8 mouse cellular contexts compared by ENCODE assay signal in the genomic region with DNA sequence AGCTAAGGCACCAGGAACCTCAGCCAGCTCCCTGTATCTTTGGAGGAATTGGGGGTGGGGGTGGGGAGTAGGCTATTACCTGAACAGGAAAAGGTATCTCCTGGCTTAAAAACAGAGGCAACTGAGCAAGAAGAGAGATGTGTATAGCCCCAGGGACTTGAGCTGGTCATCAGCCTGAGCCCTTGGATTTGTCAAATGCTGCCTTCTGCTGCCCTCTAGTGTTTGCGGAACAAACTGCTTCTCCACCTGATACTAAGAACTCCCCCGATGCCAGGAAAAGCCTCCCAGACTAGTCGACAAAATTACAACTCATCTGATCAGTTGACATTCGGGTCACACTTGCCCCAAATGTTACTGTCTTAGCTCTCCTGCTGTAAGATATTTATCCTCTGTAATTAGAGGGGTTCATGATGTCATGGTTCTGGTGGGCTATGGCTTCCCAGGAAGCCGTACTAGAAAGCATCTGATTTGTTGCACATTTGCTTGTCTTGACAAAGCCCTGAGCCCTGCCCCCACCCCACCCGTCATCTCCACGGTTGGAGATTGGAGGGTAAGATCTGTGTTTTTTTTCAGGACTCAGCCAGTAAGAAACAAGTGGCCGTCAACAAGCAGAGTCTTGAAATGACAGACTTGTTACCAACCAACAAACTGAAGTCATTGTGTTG. TPM values are rescaled to one million over a fixed set of nuclear protein-coding genes. Genes with fewer than 3 reads are reported as not detected.
DNase-seq lines count a peak whose midpoint lies in the region; ATAC-seq and TF ChIP-seq lines count a peak whose summit lies in the region.

No protein-coding gene starts in this region.

- ATAC-seq in CD4-positive, CD25-positive, alpha-beta regulatory T cell, adult 4 months, result peak; percentile 74
- no peak for ATAC-seq in heart, embryonic 13.5 days (ENCODE audit: extremely low read depth, insufficient number of reproducible peaks, low FRiP score, low TSS enrichment)
- ATAC-seq in kidney, postnatal 0 days (replicated peaks; ENCODE audit: low FRiP score, low read depth), result peak; percentile 57
- peak; percentile 45; the same call in 1 of the 2 replicates for ATAC-seq in liver, embryonic 11.5 days (replicated peaks; ENCODE audit: low FRiP score)
- peak; percentile 52; the same call in 1 of the 2 replicates for ATAC-seq in neural tube, embryonic 11.5 days (ENCODE audit: insufficient read depth, low FRiP score, low TSS enrichment)
- peak; percentile 59; the same call in 1 of the 2 replicates for ATAC-seq in stomach, embryonic 16.5 days (ENCODE audit: insufficient read depth, low FRiP score)

- H3K36me3 ChIP-seq in heart, embryonic 13.5 days, result peaks cover 15% of the 10 kb centered on the region
- H3K36me3 ChIP-seq in kidney, postnatal 0 days (ENCODE audit: insufficient read depth, low read length), result 0 out of 2 replicates have a peak, but pooled peaks cover 4% of the 10 kb centered on the region
- peaks cover 11% of the 10 kb centered on the region; the same call in 1 of the 2 replicates for H3K36me3 ChIP-seq in liver, embryonic 11.5 days (ENCODE audit: control insufficient read depth, insufficient read depth, low read length)
- H3K36me3 ChIP-seq in neural tube, embryonic 11.5 days (ENCODE audit: control insufficient read depth, insufficient read depth, low read length), result no peaks in the 10 kb centered on the region
- H3K36me3 ChIP-seq in stomach, embryonic 16.5 days (ENCODE audit: control insufficient read depth, insufficient read depth, low read length), result no peaks in the 10 kb centered on the region; the same call in none of the 2 replicates

- no peak overlapping the region for H3K27ac ChIP-seq in heart, embryonic 13.5 days (replicated peaks)
- H3K27ac ChIP-seq in kidney, postnatal 0 days, result no peak overlapping the region
- no peak overlapping the region for H3K27ac ChIP-seq in liver, embryonic 11.5 days (ENCODE audit: low read depth, low read length)
- H3K27ac ChIP-seq in neural tube, embryonic 11.5 days (ENCODE audit: low read depth, low read length), result no peak overlapping the region
- no peak overlapping the region for H3K27ac ChIP-seq in stomach, embryonic 16.5 days (ENCODE audit: low read length)

- peaks cover 24% of the 10 kb centered on the region for H3K4me1 ChIP-seq in heart, embryonic 13.5 days
- H3K4me1 ChIP-seq in kidney, postnatal 0 days (replicated peaks; ENCODE audit: insufficient read depth, low read length), result no peaks in the 10 kb centered on the region
- peaks cover 3% of the 10 kb centered on the region; the same call in 1 of the 2 replicates for H3K4me1 ChIP-seq in liver, embryonic 11.5 days (replicated peaks; ENCODE audit: control insufficient read depth, insufficient read depth, low read length)
- H3K4me1 ChIP-seq in neural tube, embryonic 11.5 days (ENCODE audit: control insufficient read depth, insufficient read depth, low read length), result no peaks in the 10 kb centered on the region; the same call in 1 of the 2 replicates
- H3K4me1 ChIP-seq in stomach, embryonic 16.5 days (ENCODE audit: control insufficient read depth, insufficient read depth, low read length), result no peaks in the 10 kb centered on the region

- TF ChIP-seq POLR2A in brain, embryonic 14.5 days (IDR thresholded peaks at IDR 0.05; ENCODE audit: borderline replicate concordance, extremely low read depth, insufficient read depth, insufficient read length, poor library complexity, severe bottlenecking), result no peak

- no peaks in the 10 kb centered on the region for H3K9me3 ChIP-seq in heart, embryonic 13.5 days
- no peaks in the 10 kb centered on the region for H3K9me3 ChIP-seq in kidney, postnatal 0 days (replicated peaks; ENCODE audit: low read length)
- H3K9me3 ChIP-seq in liver, embryonic 11.5 days (ENCODE audit: control insufficient read depth, low read length), result no peaks in the 10 kb centered on the region
- no peaks in the 10 kb centered on the region for H3K9me3 ChIP-seq in neural tube, embryonic 11.5 days (ENCODE audit: control insufficient read depth, low read length)
- no peaks in the 10 kb centered on the region for H3K9me3 ChIP-seq in stomach, embryonic 16.5 days (replicated peaks; ENCODE audit: control insufficient read depth, low read length)

- H3K4me3 ChIP-seq in heart, embryonic 13.5 days, result no peak overlapping the region
- no peak overlapping the region for H3K4me3 ChIP-seq in kidney, postnatal 0 days (replicated peaks; ENCODE audit: low read depth, low read length)
- H3K4me3 ChIP-seq in liver, embryonic 11.5 days (ENCODE audit: low read depth, low read length), result no peak overlapping the region
- H3K4me3 ChIP-seq in neural tube, embryonic 11.5 days (ENCODE audit: low read depth, low read length), result no peak overlapping the region
- no peak overlapping the region for H3K4me3 ChIP-seq in stomach, embryonic 16.5 days (replicated peaks; ENCODE audit: low read length)

- no peaks in the 10 kb centered on the region for H3K27me3 ChIP-seq in heart, embryonic 13.5 days (replicated peaks)
- no peaks in the 10 kb centered on the region for H3K27me3 ChIP-seq in kidney, postnatal 0 days (ENCODE audit: insufficient read depth, low read length)
- no peaks in the 10 kb centered on the region for H3K27me3 ChIP-seq in liver, embryonic 11.5 days (replicated peaks; ENCODE audit: control insufficient read depth, insufficient read depth, low read length)
- H3K27me3 ChIP-seq in neural tube, embryonic 11.5 days (ENCODE audit: control insufficient read depth, insufficient read depth, low read length), result no peaks in the 10 kb centered on the region
- no peaks in the 10 kb centered on the region for H3K27me3 ChIP-seq in stomach, embryonic 16.5 days (ENCODE audit: control insufficient read depth, insufficient read depth, low read length)

- peak; percentile 92 for DNase-seq in brain, embryonic 14.5 days (ENCODE audit: low read depth)
- peak; percentile 69 for DNase-seq in fibroblast of lung, adult 2 months (ENCODE audit: low read depth)
- DNase-seq in kidney, postnatal 0 days (ENCODE audit: low spot score), result peak; percentile 90
- peak; percentile 60 for DNase-seq in liver, embryonic 11.5 days (ENCODE audit: low spot score)
- DNase-seq in neural tube, embryonic 11.5 days (ENCODE audit: low spot score), result peak; percentile 79

- H3K9ac ChIP-seq in heart, embryonic 13.5 days, result peak overlapping the region; percentile 24; the same call in 1 of the 2 replicates
- no peak overlapping the region for H3K9ac ChIP-seq in kidney, postnatal 0 days (ENCODE audit: low read depth, low read length)
- no peak overlapping the region for H3K9ac ChIP-seq in liver, embryonic 11.5 days (ENCODE audit: low read depth, low read length)
- H3K9ac ChIP-seq in neural tube, embryonic 11.5 days (ENCODE audit: low read length), result no peak overlapping the region
- H3K9ac ChIP-seq in stomach, embryonic 16.5 days (ENCODE audit: low read length), result no peak overlapping the region

- 15% methylated on average over 8 of the region's 8 CpGs for WGBS in heart, embryonic 13.5 days
- WGBS in kidney, postnatal 0 days, result 14% methylated on average over 8 of the region's 8 CpGs
- 20% methylated on average over 8 of the region's 8 CpGs for WGBS in liver, embryonic 11.5 days
- WGBS in neural tube, embryonic 11.5 days, result 17% methylated on average over 8 of the region's 8 CpGs
- 11% methylated on average over 8 of the region's 8 CpGs for WGBS in stomach, embryonic 16.5 days

- peak; percentile 93 for TF ChIP-seq CTCF in brain, embryonic 14.5 days (IDR thresholded peaks at IDR 0.05; ENCODE audit: borderline replicate concordance, extremely low read depth, insufficient read depth, insufficient read length)
- peak; percentile 98 for TF ChIP-seq CTCF in kidney, postnatal 0 days (IDR thresholded peaks at IDR 0.05; ENCODE audit: low read depth)

- H3K4me2 ChIP-seq in heart, embryonic 13.5 days, result peak overlapping the region; percentile 38
- no peak overlapping the region for H3K4me2 ChIP-seq in kidney, postnatal 0 days (ENCODE audit: low read length)
- H3K4me2 ChIP-seq in liver, embryonic 11.5 days, result no peak overlapping the region
- H3K4me2 ChIP-seq in neural tube, embryonic 11.5 days (ENCODE audit: low read depth), result no peak overlapping the region
- H3K4me2 ChIP-seq in stomach, embryonic 16.5 days (ENCODE audit: low read depth, low read length), result 0 out of 2 replicates have a peak overlapping the region, but pooled peaks have one; percentile 31

RNA-seq across cellular contexts. Expression of a gene that starts 19.7 kb away (rescaled TPM):
- 10 to 100 TPM; 75.2 to 89.6 TPM for polyA plus RNA-seq in CD4-positive, CD25-positive, alpha-beta regulatory T cell, adult 4 months (2017; shearing (Covaris generic))
- polyA plus RNA-seq in brain, embryonic 14.5 days (2012; rRNA removed), result 19.2 and 20.4 TPM in 2 replicates
- 42.3 and 47.6 TPM in 2 replicates for polyA plus RNA-seq in heart, embryonic 13.5 days (2015; fragmentation: Nextera tagmentation; extraction: Ambion mirVana)
- 75.2 and 77.9 TPM in 2 replicates for polyA plus RNA-seq in kidney, postnatal 0 days (2015; fragmentation: Nextera tagmentation; extraction: Ambion mirVana)
- 104 and 105 TPM in 2 replicates for polyA plus RNA-seq in liver, embryonic 11.5 days (2014; fragmentation: Nextera tagmentation; extraction: Ambion mirVana)
- polyA plus RNA-seq in neural tube, embryonic 11.5 days (2014; fragmentation: Nextera tagmentation; extraction: Ambion mirVana), result 75.5 and 80.6 TPM in 2 replicates
- polyA plus RNA-seq in stomach, embryonic 16.5 days (2015; fragmentation: Nextera tagmentation; extraction: Ambion mirVana), result 65.0 and 76.1 TPM in 2 replicates

RNA-seq across cellular contexts. Expression of a gene that starts 58.9 kb away (rescaled TPM):
- polyA plus RNA-seq in CD4-positive, CD25-positive, alpha-beta regulatory T cell, adult 4 months (2017; shearing (Covaris generic)), result under 1 TPM in 1 of 2 experiments, not detected in 1; 0.11 TPM
- polyA plus RNA-seq in brain, embryonic 14.5 days (2012; rRNA removed), result 4.1 and 6.9 TPM in 2 replicates
- 17.3 and 19.2 TPM in 2 replicates for polyA plus RNA-seq in heart, embryonic 13.5 days (2015; fragmentation: Nextera tagmentation; extraction: Ambion mirVana)
- polyA plus RNA-seq in kidney, postnatal 0 days (2015; fragmentation: Nextera tagmentation; extraction: Ambion mirVana), result 65.7 and 71.7 TPM in 2 replicates
- 8.9 and 9.7 TPM in 2 replicates for polyA plus RNA-seq in liver, embryonic 11.5 days (2014; fragmentation: Nextera tagmentation; extraction: Ambion mirVana)
- 8.5 and 9.0 TPM in 2 replicates for polyA plus RNA-seq in neural tube, embryonic 11.5 days (2014; fragmentation: Nextera tagmentation; extraction: Ambion mirVana)
- 19.6 and 22.1 TPM in 2 replicates for polyA plus RNA-seq in stomach, embryonic 16.5 days (2015; fragmentation: Nextera tagmentation; extraction: Ambion mirVana)

Comparison
In these comparisons a context has a peak if more than half of its experiments do, and no peak if none do; other contexts are left out.
1. H3K4me2 ChIP-seq: peak in heart, embryonic 13.5 days (single experiment) and stomach, embryonic 16.5 days (single experiment); none in kidney, postnatal 0 days (single experiment), liver, embryonic 11.5 days (single experiment) and neural tube, embryonic 11.5 days (single experiment).
2. Peak in every context shown above with its lines, with median percentiles within 50 percentile points of each other: DNase-seq.